Mouse (Mus musculus) embryonic facial prominence, embryonic 13.5 days (tissue): ENCODE measurements around the gene Gtf2a1. TPM values are rescaled to one million over a fixed set of nuclear protein-coding genes. Genes with fewer than 3 reads are reported as not detected.

Experiments
- ATAC-seq: fragments of 200-750 bp; cut with Nextera tagmentation; 2 replicates; pipeline ENCODE4 v1.8.0; 2017; ENCODE audit warnings: low read depth; ENCODE audit not compliant: insufficient number of reproducible peaks, insufficient read depth, low FRiP score, low TSS enrichment
- H3K27ac ChIP-seq: fragments of 300-500 bp; sonication (generic); 2 replicates; pipeline ENCODE4 v1.5.1; 2015; ENCODE audit warnings: moderate library complexity, mild to moderate bottlenecking, inconsistent platforms
- H3K27me3 ChIP-seq: fragments of 300-500 bp; sonication (generic); 2 replicates; pipeline ENCODE4 v1.6.1; 2015; ENCODE audit warnings: mild to moderate bottlenecking, inconsistent platforms
- H3K36me3 ChIP-seq: fragments of 300-500 bp; sonication (generic); 2 replicates; pipeline ENCODE4 v1.6.1; 2015; ENCODE audit warnings: mild to moderate bottlenecking, inconsistent platforms
- H3K4me1 ChIP-seq: fragments of 300-500 bp; sonication (generic); 2 replicates; pipeline ENCODE4 v1.6.1; 2015; ENCODE audit warnings: inconsistent platforms
- H3K4me2 ChIP-seq: fragments of 300-500 bp; sonication (generic); 2 replicates; pipeline ENCODE4 v1.6.1; 2015; ENCODE audit warnings: moderate library complexity, mild to moderate bottlenecking, inconsistent platforms
- H3K4me3 ChIP-seq: fragments of 300-500 bp; sonication (generic); 2 replicates; pipeline ENCODE4 v1.5.1; 2015; ENCODE audit warnings: mild to moderate bottlenecking, inconsistent platforms
- H3K9ac ChIP-seq: fragments of 300-500 bp; sonication (generic); 2 replicates; pipeline ENCODE4 v1.6.1; 2015; ENCODE audit warnings: mild to moderate bottlenecking, inconsistent platforms
- H3K9me3 ChIP-seq: fragments of 300-500 bp; sonication (generic); 2 replicates; pipeline ENCODE4 v1.6.1; 2016; ENCODE audit warnings: inconsistent platforms
- WGBS: fragments of 180-500 bp; shearing (Covaris S2); methylation state at CpG from one replicate; pipeline ENCODE4 v1.1.7; 2015; ENCODE audit warnings: mixed read lengths; 5-methylcytosine and 5-hydroxymethylcytosine counted together
- polyA plus RNA-seq: library from polyadenylated mRNA; unstranded; fragments of >200 nt; fragmentation: Nextera tagmentation; extraction: Ambion mirVana; gene quantifications from 2 replicates; pipeline ENCODE4 v1.2.1, GENCODE M21; 2015

Gene Gtf2a1
- 43.8 and 50.3 TPM in 2 replicates for polyA plus RNA-seq

DNA sequence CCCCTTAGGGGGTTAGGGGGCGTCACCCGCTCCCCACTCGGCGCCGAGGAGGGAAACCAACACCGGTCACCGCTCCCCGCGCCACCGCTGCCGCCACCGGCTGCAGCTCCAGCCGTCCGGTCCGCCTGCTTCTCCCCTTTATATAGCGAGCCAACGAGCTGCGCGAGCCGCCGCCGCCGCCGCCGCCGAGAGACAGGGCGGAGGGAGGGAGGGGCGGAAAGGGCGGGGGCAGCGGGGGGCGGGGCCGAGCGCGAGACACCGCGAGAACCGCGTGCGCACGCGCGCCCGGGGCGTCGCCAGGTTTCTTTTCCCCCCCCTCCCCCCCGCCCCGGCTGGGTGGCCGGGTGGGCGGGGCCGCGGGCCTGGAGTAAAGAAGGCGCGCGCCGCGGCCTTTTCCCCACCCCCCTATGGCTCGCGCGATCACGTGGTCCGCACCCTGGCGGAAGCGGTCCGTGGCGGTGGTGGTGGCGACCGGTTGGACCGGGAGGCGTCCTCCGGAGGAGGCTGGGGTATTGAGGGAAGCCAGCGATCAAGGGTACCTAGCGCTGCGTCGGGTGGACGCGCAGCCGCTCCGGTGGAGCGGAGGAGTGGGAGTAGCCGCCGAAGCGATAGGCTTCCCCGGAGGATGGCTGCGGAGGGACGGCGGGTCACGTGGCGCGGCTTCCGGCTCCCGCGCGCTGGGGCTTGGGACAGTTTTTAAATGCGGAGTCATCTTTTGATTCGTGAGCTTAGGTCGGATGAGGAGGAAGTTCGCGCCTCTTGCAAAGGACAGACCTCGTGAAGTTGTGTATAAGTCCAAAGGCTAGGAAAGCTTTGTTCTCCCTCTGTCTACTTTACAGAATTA is at the start of gene Gtf2a1:
Gene Gtf2a1, minus strand, starts transcription at position 641 of the 844 bp plus-strand sequence.
- under 1% methylated on average over 65 of the region's 99 CpGs for WGBS
- peak; percentile 86 for ATAC-seq
- Histone ChIP-seq H3K9ac (peak within 1 kb of the TSS; percentile 100), H3K27ac (peak within 1 kb of the TSS; percentile 100), H3K27me3 (no peaks in the 10 kb centered on the region), H3K36me3 (peaks cover 9% of the 10 kb centered on the region), H3K4me1 (peaks cover 14% of the 10 kb centered on the region), H3K9me3 (no peaks in the 10 kb centered on the region), H3K4me3 (peak within 1 kb of the TSS; percentile 91), H3K4me2 (peak within 1 kb of the TSS; percentile 66)

DNA sequence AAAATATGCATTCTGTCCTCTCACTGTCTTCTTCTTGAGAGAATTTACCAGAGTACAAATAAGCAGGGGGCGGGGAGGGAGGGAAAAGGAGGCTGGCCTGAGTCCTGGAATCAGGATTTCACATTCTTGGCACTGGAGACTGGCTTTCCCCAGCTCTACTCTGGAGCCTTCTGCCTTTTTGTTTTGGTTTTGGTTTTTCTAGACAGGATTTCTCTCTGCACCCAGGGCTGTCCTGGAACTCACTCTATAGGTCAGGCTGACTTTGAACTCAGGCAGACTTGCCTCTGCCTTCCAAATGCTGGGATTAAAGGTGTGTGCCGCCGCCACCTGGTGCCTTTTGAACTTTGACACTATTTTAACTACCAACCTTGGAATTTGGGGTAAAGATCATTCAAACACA is 48.1 kb upstream of the Gtf2a1 start:
- H3K36me3 ChIP-seq = no peaks in the 10 kb centered on the region
- H3K9me3 ChIP-seq = no peaks in the 10 kb centered on the region
- ATAC-seq = no peak
- H3K9ac ChIP-seq = no peak overlapping the region
- no peak overlapping the region for H3K4me2 ChIP-seq
- peaks cover 11% of the 10 kb centered on the region for H3K4me1 ChIP-seq
- 73% methylated on average over 3 of the region's 3 CpGs for WGBS
- H3K27me3 ChIP-seq = no peaks in the 10 kb centered on the region
- no peak overlapping the region for H3K27ac ChIP-seq
- H3K4me3 ChIP-seq = no peak overlapping the region

DNA sequence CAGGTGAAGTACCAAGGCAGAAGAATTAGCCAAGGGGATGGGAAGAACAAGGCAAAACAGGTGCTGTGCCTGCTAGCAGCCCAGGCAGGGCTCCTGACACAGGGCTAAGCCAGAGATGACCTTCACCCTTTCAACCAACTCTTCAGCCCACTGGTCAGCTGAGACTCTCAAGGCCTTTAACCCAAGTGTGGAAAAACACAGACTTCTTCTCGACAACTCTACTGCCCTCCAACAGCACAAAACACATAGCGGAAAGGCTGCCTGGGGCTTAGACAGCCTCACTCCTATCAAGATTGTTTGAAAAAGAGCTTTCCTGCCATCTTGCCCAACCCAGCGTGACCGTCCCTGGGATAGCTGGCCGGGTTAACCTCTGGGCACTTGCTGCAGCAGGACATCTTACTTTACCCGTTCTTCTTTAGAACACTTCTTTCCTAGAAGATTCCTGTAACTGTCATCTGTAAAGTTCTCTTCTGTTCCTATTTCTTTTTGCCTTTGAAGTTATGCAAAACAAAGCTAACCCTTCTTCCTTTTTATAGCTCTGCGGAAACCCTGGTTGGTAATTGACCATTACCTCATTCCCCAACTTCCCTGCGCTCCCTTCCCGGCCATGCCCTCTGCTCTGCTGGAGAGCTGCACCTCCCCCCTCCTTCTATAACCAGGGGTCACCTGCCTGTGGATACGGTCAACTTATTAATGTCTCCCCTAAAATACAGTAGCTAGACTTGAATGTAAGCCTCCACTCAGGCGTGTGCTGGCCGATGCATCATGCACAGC is 47.0 kb upstream of the Gtf2a1 start:
- WGBS = 74% methylated on average over 12 of the region's 12 CpGs
- H3K4me3 ChIP-seq = no peak overlapping the region
- no peak overlapping the region for H3K4me2 ChIP-seq
- ATAC-seq = no peak
- H3K27ac ChIP-seq = no peak overlapping the region
- H3K9ac ChIP-seq = no peak overlapping the region
- no peaks in the 10 kb centered on the region for H3K27me3 ChIP-seq
- peaks cover 11% of the 10 kb centered on the region for H3K4me1 ChIP-seq
- no peaks in the 10 kb centered on the region for H3K9me3 ChIP-seq
- no peaks in the 10 kb centered on the region for H3K36me3 ChIP-seq

DNA sequence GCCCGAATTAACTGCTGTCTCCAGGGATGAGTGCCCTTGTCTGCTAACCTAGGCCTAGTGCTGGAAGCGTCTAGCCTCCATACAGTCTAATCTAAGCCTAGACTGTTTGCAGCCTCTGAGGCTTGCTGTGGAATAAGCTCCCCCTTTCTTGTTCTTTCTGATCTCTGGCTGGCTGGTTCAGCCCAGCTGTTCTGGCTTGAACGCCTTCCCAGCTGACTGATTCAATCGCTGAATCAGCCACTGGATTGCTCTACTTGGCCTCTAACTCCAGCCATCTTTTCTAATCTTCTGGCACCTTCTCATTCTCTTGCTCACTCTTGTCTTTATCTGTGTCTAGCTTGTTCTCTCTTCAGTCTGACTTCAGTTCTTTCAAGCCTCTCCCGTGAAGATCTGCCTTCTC is 36.2 kb upstream of the Gtf2a1 start:
- no peak overlapping the region for H3K4me2 ChIP-seq
- H3K27ac ChIP-seq = no peak overlapping the region
- H3K9ac ChIP-seq = no peak overlapping the region
- ATAC-seq = no peak
- H3K4me1 ChIP-seq = no peaks in the 10 kb centered on the region
- 0 out of 2 replicates have a peak, but pooled peaks cover 3% of the 10 kb centered on the region for H3K9me3 ChIP-seq
- H3K4me3 ChIP-seq = no peak overlapping the region
- no peaks in the 10 kb centered on the region for H3K36me3 ChIP-seq
- WGBS = 83% methylated on average over 5 of the region's 5 CpGs
- H3K27me3 ChIP-seq = no peaks in the 10 kb centered on the region

DNA sequence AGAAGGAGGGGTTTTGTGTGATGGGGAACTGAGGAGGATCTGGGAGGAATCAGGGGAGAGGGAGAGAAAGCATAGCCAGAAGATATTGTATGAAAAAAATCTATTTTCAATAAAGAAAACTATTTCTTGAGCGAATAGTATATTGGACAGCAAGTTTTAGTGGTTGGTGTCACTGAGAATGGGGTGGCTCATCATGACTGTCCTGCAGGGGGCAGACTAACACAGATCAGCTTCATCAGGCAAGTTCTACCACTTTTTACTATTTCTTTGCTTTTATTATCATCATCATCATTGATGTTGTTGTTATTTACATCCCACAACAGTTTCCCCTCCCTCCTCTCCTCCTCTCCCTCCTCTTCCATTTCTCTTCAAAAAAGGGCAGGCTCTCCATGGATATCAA is 34.7 kb upstream of the Gtf2a1 start:
- no peak overlapping the region for H3K4me3 ChIP-seq
- H3K4me1 ChIP-seq = no peaks in the 10 kb centered on the region
- no peaks in the 10 kb centered on the region for H3K27me3 ChIP-seq
- no peak overlapping the region for H3K4me2 ChIP-seq
- WGBS = 72% methylated on average over 1 of the region's 1 CpGs
- H3K9me3 ChIP-seq = 0 out of 2 replicates have a peak, but pooled peaks cover 3% of the 10 kb centered on the region
- no peak for ATAC-seq
- no peak overlapping the region for H3K9ac ChIP-seq
- no peak overlapping the region for H3K27ac ChIP-seq
- H3K36me3 ChIP-seq = no peaks in the 10 kb centered on the region

DNA sequence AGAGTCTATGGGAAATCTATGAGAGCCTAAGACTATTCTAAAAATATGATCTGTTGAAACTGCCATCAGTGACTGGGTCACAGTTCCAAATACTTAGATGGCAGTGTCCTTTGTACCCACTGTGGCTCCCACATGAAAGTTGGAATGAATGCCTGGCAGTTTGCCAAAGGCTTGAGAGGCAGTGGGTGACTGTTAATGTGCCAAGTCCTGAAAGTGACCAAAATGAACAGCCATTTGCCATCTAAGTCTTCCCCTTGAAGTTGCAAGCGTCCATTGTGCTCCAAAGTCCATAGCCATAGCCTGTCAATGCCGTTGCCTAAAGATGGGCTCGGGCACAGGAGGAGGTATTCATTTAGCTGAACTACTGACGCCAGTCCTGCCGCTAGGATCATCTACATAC is 19.1 kb upstream of the Gtf2a1 start:
- ATAC-seq = no peak
- no peak overlapping the region for H3K4me3 ChIP-seq
- peaks cover 5% of the 10 kb centered on the region; the same call in 1 of the 2 replicates for H3K9me3 ChIP-seq
- H3K27ac ChIP-seq = no peak overlapping the region
- H3K27me3 ChIP-seq = no peaks in the 10 kb centered on the region
- WGBS = 89% methylated on average over 5 of the region's 5 CpGs
- H3K4me1 ChIP-seq = peaks cover 4% of the 10 kb centered on the region; the same call in 1 of the 2 replicates
- no peaks in the 10 kb centered on the region for H3K36me3 ChIP-seq
- no peak overlapping the region for H3K4me2 ChIP-seq
- H3K9ac ChIP-seq = no peak overlapping the region

DNA sequence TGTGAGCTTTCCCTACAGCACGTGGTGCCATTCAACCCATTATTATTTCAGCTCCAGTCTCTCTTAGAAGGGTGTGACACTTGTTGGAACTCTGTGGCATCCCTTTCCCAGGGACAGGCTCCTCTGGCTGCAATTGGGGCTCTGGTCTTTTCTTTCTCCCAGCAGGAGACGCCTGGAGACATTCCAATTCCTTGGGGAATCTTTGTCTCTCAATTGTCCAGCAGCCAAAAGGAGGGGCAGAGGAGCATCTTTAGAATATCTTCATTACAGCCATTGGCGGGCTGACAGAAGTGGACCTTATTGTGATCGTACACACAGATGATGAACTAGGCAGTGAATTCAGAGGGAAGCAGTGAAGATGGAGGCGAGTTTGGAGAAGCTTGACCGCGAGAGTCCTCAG is 17.4 kb upstream of the Gtf2a1 start:
- Histone ChIP-seq H3K9me3 (peaks cover 5% of the 10 kb centered on the region; the same call in 1 of the 2 replicates), H3K36me3 (no peaks in the 10 kb centered on the region), H3K27me3 (no peaks in the 10 kb centered on the region), H3K4me1 (peaks cover 5% of the 10 kb centered on the region; the same call in 1 of the 2 replicates), H3K4me2 (no peak overlapping the region), H3K9ac (no peak overlapping the region), H3K27ac (no peak overlapping the region), H3K4me3 (no peak overlapping the region)
- ATAC-seq = no peak
- WGBS = 63% methylated on average over 7 of the region's 7 CpGs

DNA sequence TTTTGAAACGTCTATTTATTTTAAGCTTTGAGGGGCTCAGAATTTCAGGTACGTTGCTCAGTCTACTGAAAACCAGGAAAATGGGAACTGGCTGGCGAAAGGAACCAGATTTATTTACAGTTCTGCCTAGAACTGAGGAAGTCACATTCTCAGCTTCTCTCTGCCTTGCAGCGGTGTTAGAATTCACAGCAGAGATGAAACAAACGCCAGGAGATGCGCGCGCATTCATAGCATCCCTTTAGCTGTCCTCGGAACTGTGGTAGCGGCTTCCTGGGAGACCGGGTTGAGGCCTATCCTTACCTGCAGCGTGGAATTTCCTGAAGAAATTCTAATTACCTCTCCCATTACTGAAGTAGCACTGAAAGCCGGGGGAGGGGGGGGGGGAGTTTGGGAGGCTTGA is 16.4 kb upstream of the Gtf2a1 start:
- no peak overlapping the region for H3K4me3 ChIP-seq
- 86% methylated on average over 13 of the region's 13 CpGs for WGBS
- ATAC-seq = no peak

DNA sequence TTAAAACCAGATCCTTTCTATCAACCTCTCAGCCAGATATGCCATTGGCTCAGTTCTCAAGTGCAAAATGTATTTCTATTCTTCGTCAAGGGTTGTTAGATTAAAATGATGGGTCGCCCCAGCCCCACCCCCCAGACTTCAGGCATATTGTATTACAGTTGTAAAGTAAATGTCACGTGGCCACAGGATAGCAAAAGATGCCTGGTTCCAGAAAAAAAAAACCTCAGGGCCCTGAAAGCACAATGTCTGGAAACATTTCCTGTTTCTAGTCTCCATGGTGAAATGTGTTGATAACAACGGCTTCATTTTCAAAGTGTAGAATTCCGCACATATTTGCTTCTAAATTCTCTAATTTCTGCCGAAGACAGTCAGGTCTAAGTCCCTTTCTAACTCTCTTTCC is 14.3 kb upstream of the Gtf2a1 start:
- Histone ChIP-seq H3K9ac (no peak overlapping the region), H3K27ac (no peak overlapping the region), H3K9me3 (peaks cover 5% of the 10 kb centered on the region; the same call in 1 of the 2 replicates), H3K36me3 (no peaks in the 10 kb centered on the region), H3K4me1 (peaks cover 5% of the 10 kb centered on the region; the same call in 1 of the 2 replicates), H3K4me2 (no peak overlapping the region), H3K27me3 (no peaks in the 10 kb centered on the region), H3K4me3 (no peak overlapping the region)
- ATAC-seq = no peak
- 26% methylated on average over 6 of the region's 6 CpGs for WGBS

More for the DNA sequence above, 16.4 kb upstream of the Gtf2a1 start:
- H3K27me3 ChIP-seq = no peaks in the 10 kb centered on the region
- H3K9me3 ChIP-seq = peaks cover 5% of the 10 kb centered on the region; the same call in 1 of the 2 replicates
- no peak overlapping the region for H3K4me2 ChIP-seq
- H3K4me1 ChIP-seq = peaks cover 5% of the 10 kb centered on the region; the same call in 1 of the 2 replicates
- H3K36me3 ChIP-seq = no peaks in the 10 kb centered on the region
- no peak overlapping the region for H3K27ac ChIP-seq
- no peak overlapping the region for H3K9ac ChIP-seq

DNA sequence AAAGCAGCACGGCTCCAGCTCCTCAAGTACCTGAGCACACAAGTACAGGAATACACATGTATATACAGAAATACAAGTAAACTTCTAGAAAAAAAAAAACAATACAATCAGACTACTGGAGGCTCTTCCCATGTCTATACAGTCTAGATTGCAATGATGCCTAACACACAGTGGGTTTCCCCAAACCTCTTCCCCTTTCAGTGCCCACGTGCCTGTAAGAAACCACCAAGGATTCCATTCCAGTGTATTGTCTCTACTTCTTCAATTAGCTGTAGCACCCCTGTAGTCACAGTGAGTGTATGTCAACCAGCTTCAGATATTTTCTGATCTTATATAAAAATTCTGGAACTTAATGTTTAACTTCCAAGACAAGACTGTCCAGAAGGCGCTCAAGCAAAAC is 1.8 kb upstream of the Gtf2a1 start:
- Histone ChIP-seq H3K27ac (no peak overlapping the region), H3K27me3 (no peaks in the 10 kb centered on the region), H3K9ac (no peak overlapping the region), H3K36me3 (no peaks in the 10 kb centered on the region), H3K9me3 (no peaks in the 10 kb centered on the region), H3K4me1 (peaks cover 10% of the 10 kb centered on the region), H3K4me2 (no peak overlapping the region), H3K4me3 (no peak overlapping the region)
- 94% methylated on average over 3 of the region's 3 CpGs for WGBS
- no peak for ATAC-seq

DNA sequence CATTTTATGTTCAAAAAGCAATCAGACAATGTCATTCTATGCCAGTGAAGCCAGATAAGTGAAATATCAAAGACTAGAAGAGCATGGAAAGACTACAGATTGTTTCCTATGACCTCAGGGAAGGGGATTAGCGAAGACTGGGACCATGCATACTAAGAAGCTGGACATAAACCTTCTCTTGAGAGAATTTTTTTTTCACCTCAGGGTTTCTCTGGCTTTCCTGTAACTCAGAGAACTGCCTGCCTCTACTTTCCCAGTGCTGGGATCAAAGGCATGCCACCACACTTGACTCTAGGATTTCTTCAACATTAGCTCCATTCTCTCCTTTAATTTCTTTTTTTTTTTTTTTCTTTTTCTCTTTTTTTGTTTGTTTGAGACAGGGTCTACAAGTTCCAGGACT is 904 bp upstream of the Gtf2a1 start:
- H3K4me1 ChIP-seq = peaks cover 14% of the 10 kb centered on the region
- H3K36me3 ChIP-seq = no peaks in the 10 kb centered on the region
- H3K27me3 ChIP-seq = no peaks in the 10 kb centered on the region
- peak overlapping the region; percentile 79 for H3K9ac ChIP-seq
- peak overlapping the region; percentile 91 for H3K4me3 ChIP-seq
- H3K27ac ChIP-seq = peak overlapping the region; percentile 100; the same call in 1 of the 2 replicates
- WGBS = 87% methylated on average over 1 of the region's 1 CpGs
- peak overlapping the region; percentile 65 for H3K4me2 ChIP-seq
- ATAC-seq = no peak
- H3K9me3 ChIP-seq = no peaks in the 10 kb centered on the region
